Mouse (Mus musculus): Measurements from ENCODE around the gene Hip1.

DNA sequence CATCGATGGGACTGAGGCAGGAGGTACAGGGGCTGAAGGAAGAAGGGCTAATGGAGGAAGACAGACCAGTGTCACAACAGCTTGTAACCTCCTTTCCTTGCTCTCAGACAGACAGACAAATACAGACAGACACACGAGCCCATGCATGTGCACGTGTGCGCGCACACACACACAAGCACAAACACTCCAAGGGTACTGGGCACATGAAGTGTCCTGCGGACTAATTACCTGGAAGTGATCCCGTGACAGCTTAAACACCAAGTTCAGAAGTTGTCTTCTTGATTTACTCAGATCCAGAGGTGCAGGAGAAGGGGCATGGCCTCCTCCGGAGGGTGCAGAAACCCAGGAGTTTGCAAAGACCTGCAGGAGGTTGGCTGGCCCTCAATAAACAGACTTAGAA, 40.8 kb upstream of the Hip1 start:
- TF ChIP-seq FLI1 (IDR thresholded peaks at IDR 0.05; ENCODE audit: low read length) (no peak), GATA1 (IDR thresholded peaks at IDR 0.05; ENCODE audit: borderline replicate concordance, low read length) (no peak)
